Mouse (Mus musculus): ENCODE results near the gene Nrn1l. TPM values are rescaled to one million over a fixed set of nuclear protein-coding genes. Genes with fewer than 3 reads are reported as not detected.

Gene Nrn1l
- 0.56 and 0.68 TPM in 2 replicates for polyA plus RNA-seq (2015; fragmentation: Nextera tagmentation; extraction: Ambion mirVana)

DNA sequence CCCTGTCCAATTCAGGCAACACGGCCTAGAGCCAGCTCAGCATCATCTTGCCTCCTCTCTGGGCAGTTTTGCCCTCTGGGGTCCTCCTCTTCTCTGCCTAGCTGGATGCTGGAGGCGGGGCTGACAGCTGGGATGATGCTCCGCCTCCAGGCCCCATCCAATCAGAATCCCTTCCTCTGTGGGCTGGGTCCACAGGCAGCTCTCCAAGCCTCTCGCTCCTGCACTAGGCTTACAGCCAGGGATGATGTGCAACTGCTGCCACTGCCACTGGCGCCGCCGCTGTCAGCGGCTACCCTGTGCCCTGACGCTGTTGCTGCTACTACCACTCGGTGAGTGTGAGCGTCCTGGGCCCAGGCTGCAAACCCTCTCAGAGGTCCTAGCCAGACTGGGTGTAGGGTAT, at the start of gene Nrn1l:
Nrn1l (plus strand) TSS at position 229 of the 400 bp plus-strand sequence.
- peak; percentile 31 for DNase-seq (ENCODE audit: low spot score)

DNA sequence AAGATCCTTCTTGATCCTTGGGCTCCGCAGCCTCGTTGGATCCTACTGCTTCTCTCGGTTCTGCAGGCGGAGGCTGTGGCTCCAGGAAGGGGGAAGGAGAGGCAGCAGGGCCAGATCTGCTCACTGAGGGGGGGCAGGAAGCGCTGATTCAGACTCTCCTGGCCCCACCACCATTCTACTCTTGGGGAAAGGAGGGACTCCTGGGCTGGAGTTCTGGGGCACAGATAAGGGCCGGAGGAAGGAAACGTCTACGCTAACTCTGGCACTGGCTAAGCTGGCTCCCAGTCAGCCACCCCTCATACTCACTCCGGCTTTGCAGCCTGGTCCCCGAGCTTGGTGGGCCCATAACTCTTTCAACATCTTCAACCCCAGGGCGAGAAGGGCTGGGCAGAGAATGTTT, 46.7 kb upstream of the Nrn1l start:
- no peak for DNase-seq (ENCODE audit: low spot score)

DNA sequence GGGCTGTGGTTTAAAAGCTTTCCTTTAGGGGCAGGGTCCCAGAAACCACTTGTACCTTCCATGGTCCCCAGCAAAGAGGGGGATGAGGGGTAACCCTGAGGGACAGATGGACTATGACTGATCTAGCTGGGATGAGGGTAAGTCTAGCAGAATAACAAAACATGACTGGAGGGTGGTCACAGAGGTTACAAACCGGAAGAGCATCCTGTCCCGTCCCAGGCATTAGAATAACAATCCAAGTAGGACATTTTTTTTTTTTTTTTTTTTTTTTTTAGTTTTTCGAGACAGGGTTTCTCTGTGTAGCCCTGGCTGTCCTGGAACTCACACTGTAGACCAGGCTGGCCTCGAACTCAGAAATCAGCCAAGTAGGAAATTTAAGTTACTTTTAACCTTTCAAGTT, 43.4 kb upstream of the Nrn1l start:
- DNase-seq (ENCODE audit: low spot score) = no peak

DNA sequence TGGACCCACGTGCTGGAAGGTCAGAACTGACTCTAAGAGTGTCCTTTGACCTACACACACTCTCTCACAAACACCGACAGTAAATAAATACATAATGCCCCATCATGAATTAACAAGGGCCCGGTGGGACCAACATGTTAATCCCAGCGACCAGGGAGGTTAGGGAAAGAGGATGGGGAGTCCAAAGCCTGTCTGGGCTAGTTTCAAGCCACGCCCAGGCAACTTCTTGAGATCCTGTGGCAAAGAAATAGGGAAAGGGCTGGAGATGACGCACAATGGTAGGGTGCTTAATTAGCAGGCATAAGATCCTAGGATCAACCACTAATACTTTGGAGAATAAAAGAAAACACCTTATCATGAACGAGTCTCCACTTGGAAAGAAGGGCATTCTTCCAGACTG, 42.8 kb upstream of the Nrn1l start:
- no peak for DNase-seq (ENCODE audit: low spot score)

GRCm38 (mm10) chr8:105851651-105852143, 41.7 kb upstream of the Nrn1l start:
- DNase-seq (ENCODE audit: low spot score) = peak; percentile 92

- no peak for DNase-seq (ENCODE audit: low spot score)
Observed at GRCm38 (mm10) chr8:105852146-105852729, 41.1 kb upstream of the Nrn1l start.

DNA sequence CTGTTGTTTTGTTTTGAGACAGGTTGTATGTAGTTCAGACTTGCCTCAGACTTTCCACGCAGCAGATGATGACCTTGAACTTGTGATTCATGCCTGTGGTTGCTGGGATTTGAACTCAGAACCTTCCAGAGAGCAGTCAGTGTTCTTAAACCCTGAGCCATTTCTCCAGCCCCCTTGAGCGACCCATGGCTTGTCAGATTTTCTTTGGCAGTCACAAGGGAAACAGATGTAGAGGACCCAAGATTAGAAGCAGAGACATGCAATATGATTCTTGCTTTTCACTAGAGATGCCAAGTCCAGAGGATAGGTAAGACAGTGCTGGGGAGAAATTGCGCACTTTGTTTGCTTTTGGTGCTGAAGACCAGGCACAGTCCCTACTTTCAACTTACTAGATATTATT, 40.2 kb upstream of the Nrn1l start, which contains the start of gene Cenpt:
Cenpt (minus strand) TSS at position 101 of the 400 bp plus-strand sequence.
- DNase-seq (ENCODE audit: low spot score) = no peak

GRCm38 (mm10) chr8:105854303-105854702, 39.1 kb upstream of the Nrn1l start:
- no peak for DNase-seq (ENCODE audit: low spot score)

- DNase-seq (ENCODE audit: low spot score) = peak; percentile 95
Observed at GRCm38 (mm10) chr8:105854715-105855216, 38.6 kb upstream of the Nrn1l start, which contains the start of gene Thap11. TSS of gene Thap11 (plus strand) at chr8:105855132.

GRCm38 (mm10) chr8:105855248-105856167, 37.9 kb upstream of the Nrn1l start:
- DNase-seq (ENCODE audit: low spot score) = peak; percentile 29

- DNase-seq (ENCODE audit: low spot score) = peak; percentile 9
Observed at GRCm38 (mm10) chr8:105856168-105856835, 37.1 kb upstream of the Nrn1l start.

DNA sequence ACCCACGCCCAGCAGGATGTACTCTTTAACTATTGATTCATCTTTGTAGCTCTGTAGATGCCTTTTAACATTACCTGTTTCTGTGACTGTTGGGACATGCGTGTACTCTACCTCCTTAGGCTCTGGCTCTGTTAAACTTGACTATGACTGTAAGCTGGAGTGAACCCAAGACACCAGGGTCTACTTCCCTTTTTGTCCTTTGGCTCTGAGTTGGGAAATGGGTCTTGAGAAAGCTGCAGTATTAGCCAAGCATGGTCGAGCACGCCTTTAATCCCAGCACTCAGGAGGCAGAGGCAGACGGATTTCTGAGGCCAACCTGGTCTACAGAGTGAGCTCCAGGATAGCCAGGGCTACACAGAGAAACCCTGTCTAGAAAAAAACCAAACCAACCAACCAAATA, 34.9 kb upstream of the Nrn1l start:
- no peak for DNase-seq (ENCODE audit: low spot score)

DNA sequence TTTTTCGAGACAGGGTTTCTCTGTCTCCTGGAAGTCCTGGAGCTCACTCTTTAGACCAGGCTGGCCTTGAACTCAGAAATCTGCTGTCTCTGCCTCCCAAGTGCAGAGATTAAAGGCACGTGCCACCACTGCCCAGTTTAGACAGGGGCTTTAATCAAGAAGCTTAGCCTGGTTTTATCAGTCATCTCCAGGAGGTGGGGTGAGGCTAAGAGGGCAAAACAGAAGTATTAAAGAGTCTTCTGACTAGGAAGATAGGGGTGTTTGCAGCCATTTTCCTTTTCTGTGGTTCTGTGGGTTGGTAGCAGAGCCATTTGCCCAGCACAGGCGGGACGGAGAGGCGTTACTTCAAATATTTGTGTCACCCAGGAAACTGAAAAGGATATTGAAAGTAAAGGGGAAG, 34.1 kb upstream of the Nrn1l start:
- no peak for DNase-seq (ENCODE audit: low spot score)

- DNase-seq (ENCODE audit: low spot score) = peak; percentile 96
Observed at GRCm38 (mm10) chr8:105860143-105860981, 33.0 kb upstream of the Nrn1l start, which contains the start of gene Nutf2. TSS of gene Nutf2 (plus strand) at chr8:105860580.

DNA sequence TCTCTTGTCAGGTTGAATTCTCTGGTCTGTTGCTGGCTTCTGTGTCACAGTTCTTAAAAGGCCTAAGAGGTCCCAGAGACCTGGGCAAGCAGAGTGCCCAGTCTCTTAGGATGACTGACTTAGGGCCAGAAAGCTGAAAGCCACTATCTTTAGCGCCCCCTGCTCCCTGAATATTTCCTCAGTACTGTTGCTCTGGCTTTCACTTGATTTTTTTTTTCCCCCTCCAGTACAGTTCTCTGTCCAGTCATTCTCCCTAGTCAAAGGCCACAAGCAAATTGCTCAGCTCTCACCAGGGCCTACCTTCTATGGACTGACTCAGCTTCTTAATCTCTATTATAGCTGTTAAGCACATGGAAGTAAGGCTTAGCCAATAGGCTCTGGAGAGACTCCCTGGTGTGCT, 31.4 kb upstream of the Nrn1l start:
- DNase-seq (ENCODE audit: low spot score) = no peak

- DNase-seq (ENCODE audit: low spot score) = peak; percentile 8
Observed at GRCm38 (mm10) chr8:105866364-105867029, 26.9 kb upstream of the Nrn1l start.

GRCm38 (mm10) chr8:105874301-105874700, 19.1 kb upstream of the Nrn1l start:
- no peak for DNase-seq (ENCODE audit: low spot score)

GRCm38 (mm10) chr8:105880754-105881520, 12.4 kb upstream of the Nrn1l start, which contains the start of gene Edc4:
TSS of gene Edc4 (plus strand) at chr8:105880881.
- peak; percentile 86 for DNase-seq (ENCODE audit: low spot score)

Measured in thymus, postnatal 0 days (tissue).